Mouse (Mus musculus): ENCODE measurements around the gene Pdxdc1. TPM values are rescaled to one million over a fixed set of nuclear protein-coding genes. Genes with fewer than 3 reads are reported as not detected.
A peak's percentile ranks its signal among the peaks of the same experiment; 100 is the strongest.

Gene Pdxdc1
- polyA plus RNA-seq, 1 experiment from 2014 or later, result 56.7 TPM

DNA sequence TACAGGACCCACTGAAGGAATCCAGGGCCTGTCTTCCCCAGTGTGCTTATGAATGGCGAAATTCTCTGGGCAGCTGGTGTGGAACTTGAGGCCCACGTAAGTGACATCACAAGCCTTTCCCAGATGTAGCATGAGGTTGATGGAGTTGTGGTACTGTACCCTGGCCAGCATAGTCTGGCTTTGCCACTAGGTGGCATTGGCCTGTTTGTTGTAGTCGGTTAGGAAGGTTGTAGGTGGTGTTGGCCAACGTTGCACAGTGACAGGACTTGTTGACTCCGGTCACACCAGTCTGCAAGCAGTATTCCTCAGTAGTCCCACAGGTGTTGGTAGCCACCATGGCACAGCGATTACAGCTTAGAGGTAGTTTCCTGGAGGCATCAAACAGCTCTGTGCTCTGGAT, 18.1 kb upstream of the Pdxdc1 start:
- H3K4me2 ChIP-seq, result no peak overlapping the region
- H3K27ac ChIP-seq, result no peak overlapping the region
- H3K36me3 ChIP-seq (ENCODE audit: poor library complexity, severe bottlenecking), result no peaks in the 10 kb centered on the region
- no peak for ATAC-seq
- H3K27me3 ChIP-seq, result no peaks in the 10 kb centered on the region
- H3K9me3 ChIP-seq (replicated peaks), result no peaks in the 10 kb centered on the region
- H3K9ac ChIP-seq, result no peak overlapping the region
- no peak overlapping the region for H3K4me3 ChIP-seq
- 83% methylated on average over 6 of the region's 6 CpGs for WGBS
- H3K4me1 ChIP-seq, result no peaks in the 10 kb centered on the region

DNA sequence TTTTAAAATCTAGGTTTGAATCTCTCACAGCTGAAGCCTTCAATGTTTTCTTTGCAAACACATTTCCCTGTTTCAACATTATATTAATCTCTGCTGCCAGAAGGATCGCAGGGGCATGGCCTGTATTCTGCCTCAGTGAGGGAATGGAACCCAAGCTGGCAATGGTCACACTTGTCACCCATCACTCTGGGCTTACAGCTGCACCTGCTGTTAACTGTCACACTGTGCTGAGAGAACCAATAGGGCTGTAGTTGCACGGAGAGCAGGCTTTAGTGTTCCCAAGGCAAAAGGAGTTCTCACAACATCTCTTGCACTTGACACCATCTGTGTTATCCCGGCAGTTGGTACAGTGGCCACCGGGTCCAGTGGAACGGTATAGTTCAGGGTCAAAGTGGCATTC, 17.2 kb upstream of the Pdxdc1 start:
- Histone ChIP-seq H3K27ac (no peak overlapping the region), H3K27me3 (no peaks in the 10 kb centered on the region), H3K4me1 (no peaks in the 10 kb centered on the region), H3K9ac (no peak overlapping the region), H3K36me3 (ENCODE audit: poor library complexity, severe bottlenecking) (no peaks in the 10 kb centered on the region), H3K4me3 (no peak overlapping the region), H3K9me3 (replicated peaks) (no peaks in the 10 kb centered on the region), H3K4me2 (no peak overlapping the region)
- 94% methylated on average over 5 of the region's 5 CpGs for WGBS
- ATAC-seq, result no peak

DNA sequence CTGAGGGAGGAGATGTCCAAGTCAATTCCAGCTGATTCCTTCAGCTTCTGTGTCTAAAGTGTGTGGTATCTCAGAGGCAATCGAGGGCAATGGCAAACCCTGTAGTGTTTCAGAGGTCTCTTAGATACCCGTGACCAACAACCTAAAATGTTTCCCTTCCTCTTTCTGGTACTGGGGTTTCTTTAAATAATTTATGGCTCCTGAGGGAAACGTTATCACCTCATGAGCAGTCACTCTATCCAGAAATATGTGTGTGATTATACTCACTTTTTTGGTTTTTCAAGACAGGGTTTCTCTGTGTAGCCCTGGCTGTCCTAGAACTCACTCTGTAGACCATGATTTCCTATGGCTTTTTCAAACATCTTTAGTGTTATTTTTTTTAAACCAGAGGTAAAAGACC, 4.4 kb upstream of the Pdxdc1 start:
- Histone ChIP-seq H3K9me3 (replicated peaks) (no peaks in the 10 kb centered on the region), H3K4me1 (peaks cover 8% of the 10 kb centered on the region), H3K4me3 (no peak overlapping the region), H3K9ac (no peak overlapping the region), H3K27me3 (no peaks in the 10 kb centered on the region), H3K27ac (no peak overlapping the region), H3K36me3 (ENCODE audit: poor library complexity, severe bottlenecking) (no peaks in the 10 kb centered on the region), H3K4me2 (no peak overlapping the region)
- no peak for ATAC-seq
- whole genome bisulfite sequencing, result 83% methylated on average over 3 of the region's 3 CpGs

DNA sequence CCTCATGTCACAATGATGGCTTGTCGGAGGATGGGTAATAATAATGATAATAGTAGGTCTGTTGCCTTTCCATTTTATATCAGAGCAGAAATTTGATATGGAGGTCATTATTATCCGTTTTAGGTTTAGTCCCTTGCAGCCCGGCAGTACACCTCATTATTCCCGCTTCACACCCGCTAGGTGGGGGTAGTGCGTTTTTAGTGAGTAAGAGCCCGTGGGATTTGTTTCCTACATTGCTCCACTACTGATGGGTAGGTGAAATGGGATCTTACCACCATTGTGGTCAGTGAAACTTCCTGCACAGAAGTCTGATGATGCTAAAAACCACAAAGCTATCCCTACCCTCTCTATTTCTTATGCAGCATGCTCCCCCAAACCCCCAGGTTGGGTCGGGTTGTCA, 557 bp upstream of the Pdxdc1 start:
- H3K4me3 ChIP-seq, result peak overlapping the region; percentile 89
- 7% methylated on average over 8 of the region's 8 CpGs for WGBS
- ATAC-seq, result peak; percentile 89
- peak overlapping the region; percentile 86 for H3K9ac ChIP-seq
- no peaks in the 10 kb centered on the region for H3K9me3 ChIP-seq (replicated peaks)
- H3K4me2 ChIP-seq, result peak overlapping the region; percentile 83
- H3K27ac ChIP-seq, result peak overlapping the region; percentile 84
- no peaks in the 10 kb centered on the region for H3K36me3 ChIP-seq (ENCODE audit: poor library complexity, severe bottlenecking)
- no peaks in the 10 kb centered on the region for H3K27me3 ChIP-seq
- peaks cover 19% of the 10 kb centered on the region for H3K4me1 ChIP-seq

DNA sequence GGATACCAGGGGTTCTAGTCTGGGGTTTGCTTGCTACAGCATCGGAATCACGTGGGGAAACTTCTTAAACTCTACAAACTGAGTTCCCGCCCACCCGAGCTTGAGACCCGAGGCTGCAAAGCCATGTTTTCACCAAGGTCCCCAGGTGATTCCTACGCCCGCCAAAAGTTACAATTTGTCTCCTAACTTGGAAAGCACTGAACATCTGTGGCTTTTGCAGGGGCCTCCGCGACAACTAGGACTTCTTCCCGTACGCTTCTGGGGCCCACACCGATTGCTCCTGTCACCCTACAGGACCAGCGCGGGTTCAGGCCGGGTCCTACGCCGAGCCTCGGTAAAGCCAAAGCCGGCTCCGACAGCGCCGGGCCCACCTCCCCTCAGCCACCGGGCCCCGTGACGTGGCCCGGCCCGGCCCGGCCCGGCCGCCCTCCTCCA, 517 bp downstream of the Pdxdc1 start:
- ATAC-seq, result no peak
- Histone ChIP-seq H3K9ac (peak overlapping the region; percentile 86), H3K4me3 (peak overlapping the region; percentile 89), H3K27ac (peak overlapping the region; percentile 84), H3K36me3 (ENCODE audit: poor library complexity, severe bottlenecking) (no peaks in the 10 kb centered on the region), H3K9me3 (replicated peaks) (no peaks in the 10 kb centered on the region), H3K27me3 (no peaks in the 10 kb centered on the region), H3K4me2 (peak overlapping the region; percentile 83), H3K4me1 (peaks cover 19% of the 10 kb centered on the region)
- under 1% methylated on average over 30 of the region's 30 CpGs for WGBS

DNA sequence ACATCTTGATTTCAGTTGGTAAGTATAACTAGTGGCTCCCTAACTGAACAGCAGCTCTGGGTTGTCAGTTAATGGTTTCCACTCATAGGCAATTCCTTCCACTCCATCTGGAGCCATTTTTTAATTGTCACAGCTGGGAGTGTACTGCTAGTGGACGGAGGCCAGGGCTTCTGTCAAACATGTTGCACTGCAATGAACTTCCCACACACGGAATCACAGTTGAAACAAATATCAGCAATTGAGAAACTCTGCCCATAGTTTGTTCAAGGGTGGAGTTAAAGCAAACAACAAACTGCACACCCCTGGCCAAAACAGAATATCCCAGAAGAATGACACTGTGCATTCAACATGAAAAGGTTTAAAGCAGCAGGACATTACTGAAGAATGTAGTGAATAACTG, 4.0 kb downstream of the Pdxdc1 start:
- H3K27me3 ChIP-seq, result no peaks in the 10 kb centered on the region
- peaks cover 17% of the 10 kb centered on the region for H3K4me1 ChIP-seq
- no peak overlapping the region for H3K4me2 ChIP-seq
- no peak overlapping the region for H3K9ac ChIP-seq
- H3K27ac ChIP-seq, result no peak overlapping the region
- no peak for ATAC-seq
- H3K9me3 ChIP-seq (replicated peaks), result no peaks in the 10 kb centered on the region
- no peak overlapping the region for H3K4me3 ChIP-seq
- H3K36me3 ChIP-seq (ENCODE audit: poor library complexity, severe bottlenecking), result no peaks in the 10 kb centered on the region
- 73% methylated on average over 2 of the region's 2 CpGs for WGBS

DNA sequence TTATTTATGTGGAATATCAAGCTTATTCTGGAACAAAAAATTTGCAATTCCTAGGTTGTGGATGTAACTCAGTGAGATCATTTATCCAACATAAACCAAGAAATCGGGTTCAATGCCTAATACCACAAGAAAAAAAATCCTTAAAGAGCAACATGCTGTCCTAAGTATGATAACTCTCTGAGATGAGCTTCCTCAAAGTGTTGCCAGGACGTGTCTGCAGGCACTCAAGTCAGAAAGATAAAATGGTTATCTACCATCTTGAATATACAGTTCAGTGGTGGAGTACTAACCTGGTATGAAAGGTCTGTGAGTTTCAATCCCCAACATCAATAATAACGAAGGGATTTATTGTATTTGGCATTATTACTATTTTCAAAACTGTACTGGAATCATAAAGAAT, 6.6 kb downstream of the Pdxdc1 start:
- Histone ChIP-seq H3K4me2 (no peak overlapping the region), H3K9ac (no peak overlapping the region), H3K4me1 (peaks cover 1% of the 10 kb centered on the region), H3K4me3 (no peak overlapping the region), H3K9me3 (replicated peaks) (no peaks in the 10 kb centered on the region), H3K27me3 (no peaks in the 10 kb centered on the region), H3K36me3 (ENCODE audit: poor library complexity, severe bottlenecking) (no peaks in the 10 kb centered on the region), H3K27ac (no peak overlapping the region)
- WGBS, result 84% methylated on average over 3 of the region's 3 CpGs
- ATAC-seq, result no peak

DNA sequence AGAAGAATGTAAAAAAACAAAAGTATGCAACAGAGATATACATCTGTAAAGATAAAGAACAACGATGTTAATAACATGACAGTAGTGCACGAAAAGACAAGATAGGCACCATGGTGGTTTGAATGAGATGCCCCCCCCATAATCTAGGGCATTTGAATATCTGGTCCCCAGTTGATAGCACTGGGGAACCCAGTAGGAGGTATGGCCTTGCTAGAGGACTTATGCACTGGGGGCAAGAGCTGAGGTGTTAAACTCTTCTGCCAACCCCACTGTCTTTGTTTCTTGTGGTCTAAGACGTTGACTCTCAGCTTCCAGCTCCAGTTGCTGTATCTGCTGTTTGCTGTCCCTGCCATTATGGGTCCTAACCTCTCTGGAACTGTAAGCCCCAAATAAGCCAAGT, 7.2 kb downstream of the Pdxdc1 start:
- 86% methylated on average over 3 of the region's 3 CpGs for WGBS
- Histone ChIP-seq H3K27ac (no peak overlapping the region), H3K4me1 (no peaks in the 10 kb centered on the region), H3K4me2 (no peak overlapping the region), H3K36me3 (ENCODE audit: poor library complexity, severe bottlenecking) (no peaks in the 10 kb centered on the region), H3K9me3 (replicated peaks) (no peaks in the 10 kb centered on the region), H3K4me3 (no peak overlapping the region), H3K9ac (no peak overlapping the region), H3K27me3 (no peaks in the 10 kb centered on the region)
- ATAC-seq, result no peak

DNA sequence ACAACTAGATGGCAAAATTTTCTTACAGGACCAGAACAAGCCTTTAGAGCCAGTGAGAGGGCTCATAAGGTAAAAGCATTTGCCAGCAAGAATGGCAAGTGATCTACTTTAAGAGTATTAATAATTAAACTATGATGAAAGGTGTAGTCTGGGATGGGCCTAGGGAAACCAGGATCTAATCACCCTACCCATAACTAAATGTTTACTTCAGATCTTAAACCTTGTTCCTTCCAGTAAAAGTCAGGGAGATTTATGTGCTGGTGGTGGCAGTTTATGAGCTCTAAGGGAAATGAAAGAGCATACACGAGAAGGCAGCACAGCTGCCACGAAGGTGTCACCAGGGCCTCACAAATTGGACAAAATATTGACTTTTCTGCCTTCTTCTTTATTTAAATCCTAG, 8.8 kb downstream of the Pdxdc1 start:
- no peaks in the 10 kb centered on the region for H3K36me3 ChIP-seq (ENCODE audit: poor library complexity, severe bottlenecking)
- no peaks in the 10 kb centered on the region for H3K27me3 ChIP-seq

DNA sequence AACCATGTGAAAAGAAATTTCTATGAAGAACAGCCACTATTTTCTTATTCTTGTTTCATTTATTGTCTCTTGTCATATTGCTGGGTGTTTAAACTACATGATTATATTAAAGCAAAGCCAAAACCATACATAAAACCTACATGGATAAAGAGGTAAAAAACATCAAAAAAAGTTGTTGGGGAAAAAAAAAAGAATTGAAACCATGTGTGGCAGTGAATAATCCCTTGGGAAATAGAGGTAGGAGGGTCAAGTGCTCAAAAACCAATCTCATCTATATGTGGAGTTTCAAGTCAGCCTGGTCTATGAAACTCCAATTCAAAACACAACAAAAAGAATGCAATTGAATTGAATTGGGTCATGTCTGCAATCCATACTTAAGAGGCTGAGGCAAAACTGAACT, 10.1 kb downstream of the Pdxdc1 start:
- ATAC-seq, result no peak

More for the DNA sequence above, 8.8 kb downstream of the Pdxdc1 start:
- ATAC-seq, result no peak
- Histone ChIP-seq H3K27ac (no peak overlapping the region), H3K4me2 (no peak overlapping the region), H3K4me1 (no peaks in the 10 kb centered on the region), H3K4me3 (no peak overlapping the region), H3K9ac (no peak overlapping the region), H3K9me3 (replicated peaks) (no peaks in the 10 kb centered on the region)
- 93% methylated on average over 2 of the region's 2 CpGs for WGBS

DNA sequence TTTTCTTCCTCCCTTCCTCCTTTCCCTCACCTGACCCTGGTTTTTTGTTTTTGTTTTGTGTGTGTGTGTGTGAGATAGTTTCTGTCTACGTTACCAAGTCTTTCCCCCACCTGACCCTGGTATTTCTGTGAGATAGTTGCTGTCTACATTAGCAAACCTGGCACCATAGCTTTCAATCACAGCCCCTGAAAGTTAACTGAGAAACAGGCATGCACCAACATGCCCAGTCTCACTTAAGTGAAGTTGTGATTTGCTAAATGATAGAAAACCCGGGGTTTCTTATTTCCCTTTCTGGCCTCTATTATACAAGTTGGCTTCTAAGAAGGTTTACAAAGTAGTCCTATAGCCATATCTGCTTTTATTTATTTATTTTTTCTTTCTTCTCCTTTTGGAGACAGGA, 12.5 kb downstream of the Pdxdc1 start:
- no peak for ATAC-seq
- 84% methylated on average over 2 of the region's 2 CpGs for WGBS
- Histone ChIP-seq H3K27ac (no peak overlapping the region), H3K9ac (no peak overlapping the region), H3K27me3 (no peaks in the 10 kb centered on the region), H3K4me2 (no peak overlapping the region), H3K36me3 (ENCODE audit: poor library complexity, severe bottlenecking) (no peaks in the 10 kb centered on the region), H3K4me3 (no peak overlapping the region), H3K4me1 (no peaks in the 10 kb centered on the region), H3K9me3 (replicated peaks) (no peaks in the 10 kb centered on the region)

More for the DNA sequence above, 10.1 kb downstream of the Pdxdc1 start:
- Histone ChIP-seq H3K9ac (no peak overlapping the region), H3K36me3 (ENCODE audit: poor library complexity, severe bottlenecking) (no peaks in the 10 kb centered on the region), H3K27ac (no peak overlapping the region), H3K4me3 (no peak overlapping the region), H3K4me2 (no peak overlapping the region), H3K27me3 (no peaks in the 10 kb centered on the region), H3K4me1 (no peaks in the 10 kb centered on the region), H3K9me3 (replicated peaks) (no peaks in the 10 kb centered on the region)

DNA sequence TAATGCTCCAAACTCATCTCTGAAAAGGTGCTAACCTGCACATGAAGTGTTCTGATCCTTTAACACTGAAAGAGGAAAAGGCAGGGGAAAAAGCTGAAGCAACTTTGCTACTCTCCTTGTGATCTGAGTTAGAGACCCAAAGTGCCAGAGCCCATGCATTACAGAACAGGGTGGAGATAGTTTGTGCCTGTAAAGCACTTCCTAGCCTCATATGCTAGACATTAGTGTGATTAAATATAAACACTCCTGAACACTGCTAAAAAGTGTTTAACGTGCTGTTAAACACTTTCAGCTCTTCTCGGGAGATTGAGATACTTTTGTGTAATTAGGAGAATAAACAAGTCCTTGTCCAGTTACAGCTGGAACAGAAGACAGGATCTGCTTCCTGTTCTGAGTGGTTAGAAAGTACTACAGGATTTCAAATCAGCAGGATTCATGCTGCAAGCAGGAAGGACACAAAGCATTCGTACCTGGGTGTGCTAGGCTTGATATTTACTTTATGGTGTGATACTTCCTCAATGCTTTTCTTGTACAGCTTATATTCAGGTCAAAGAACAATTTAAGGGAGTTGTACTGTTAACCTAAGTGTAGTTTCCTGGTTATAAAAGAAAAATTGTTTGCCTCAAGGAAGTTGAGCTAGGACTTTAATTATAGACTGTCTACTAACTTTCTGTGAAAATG, 19.7 kb downstream of the Pdxdc1 start:
- no peak for ATAC-seq
- 77% methylated on average over 3 of the region's 3 CpGs for WGBS
- Histone ChIP-seq H3K27ac (no peak overlapping the region), H3K4me3 (no peak overlapping the region), H3K9me3 (replicated peaks) (no peaks in the 10 kb centered on the region), H3K27me3 (no peaks in the 10 kb centered on the region), H3K36me3 (ENCODE audit: poor library complexity, severe bottlenecking) (peaks cover 11% of the 10 kb centered on the region; the same call in 1 of the 2 replicates), H3K9ac (no peak overlapping the region), H3K4me1 (no peaks in the 10 kb centered on the region), H3K4me2 (no peak overlapping the region)

DNA sequence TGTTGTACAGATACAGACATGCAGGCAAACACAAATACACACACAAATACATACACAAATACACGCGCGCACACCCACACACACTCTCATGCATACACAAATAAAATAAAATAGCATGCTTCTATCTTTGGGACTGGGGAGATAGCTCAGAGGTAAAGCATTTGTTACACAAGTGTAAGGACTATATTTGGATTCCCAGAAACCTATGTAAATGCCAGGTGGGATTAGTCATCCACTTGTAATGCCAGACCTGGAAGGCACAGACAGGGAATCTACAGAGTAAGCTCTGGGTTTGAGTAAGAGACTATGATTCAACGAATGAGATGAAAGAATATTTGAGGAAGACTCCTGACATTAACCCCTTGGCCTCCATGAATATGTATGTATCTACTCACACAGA, 27.4 kb downstream of the Pdxdc1 start:
- ATAC-seq, result no peak
- Histone ChIP-seq H3K4me1 (no peaks in the 10 kb centered on the region), H3K9me3 (replicated peaks) (no peaks in the 10 kb centered on the region), H3K36me3 (ENCODE audit: poor library complexity, severe bottlenecking) (peaks cover 38% of the 10 kb centered on the region), H3K27me3 (no peaks in the 10 kb centered on the region), H3K4me3 (no peak overlapping the region), H3K27ac (no peak overlapping the region), H3K9ac (no peak overlapping the region), H3K4me2 (no peak overlapping the region)
- WGBS, result 95% methylated on average over 4 of the region's 4 CpGs

Data from forebrain, embryonic 13.5 days (tissue).